Mouse (Mus musculus): ENCODE data around the gene Gar1.

Gene Gar1

GRCm38 (mm10) chr3:129821736-129822135 lies 9.5 kb downstream of the Gar1 start:
- intact Hi-C loops (cut with DNase I), result loop anchor here (5.0 kb wide), 1 partner anchor 256 kb away; no protein-coding TSS in a partner anchor

GRCm38 (mm10) chr3:129820847-129821246 lies 10.3 kb downstream of the Gar1 start:
- intact Hi-C loops (cut with DNase I), result loop anchor here (5.0 kb wide), 1 partner anchor 256 kb away; no protein-coding TSS in a partner anchor

- intact Hi-C loops (cut with DNase I), result no loop called here
Observed at GRCm38 (mm10) chr3:129803765-129804164, 27.4 kb downstream of the Gar1 start, which contains the start of gene Lrit3. TSS of gene Lrit3 (minus strand) at chr3:129804030.

GRCm38 (mm10) chr3:129799011-129799410 lies 32.2 kb downstream of the Gar1 start:
- intact Hi-C loops (cut with DNase I), result no loop called here

- intact Hi-C loops (cut with DNase I), result no loop called here
Observed at GRCm38 (mm10) chr3:129798551-129798950, 32.6 kb downstream of the Gar1 start.

- intact Hi-C loops (cut with DNase I), result no loop called here
Observed at GRCm38 (mm10) chr3:129797341-129797740, 33.9 kb downstream of the Gar1 start.

- intact Hi-C loops (cut with DNase I), result no loop called here
Observed at GRCm38 (mm10) chr3:129793801-129794200, 37.4 kb downstream of the Gar1 start.

GRCm38 (mm10) chr3:129782746-129783145 lies 48.5 kb downstream of the Gar1 start:
- intact Hi-C loops (cut with DNase I), result no loop called here

- intact Hi-C loops (cut with DNase I), result no loop called here
Observed at GRCm38 (mm10) chr3:129781435-129781834, 49.8 kb downstream of the Gar1 start.

Measured in adrenal gland (tissue).